Mouse (Mus musculus) embryonic facial prominence, embryonic 11.5 days (tissue): ENCODE data around the gene Ets2. TPM values are rescaled to one million over a fixed set of nuclear protein-coding genes. Genes with fewer than 3 reads are reported as not detected.
"Not testable (repeated sequence)": the region's sequence is repeated elsewhere in the genome, so short reads cannot be mapped to it uniquely, and the experiment has no call there.

Experiments
- ATAC-seq: fragments of 200-750 bp; cut with Nextera tagmentation; replicated peaks from 2 replicates; pipeline ENCODE4 v1.8.0; 2017; ENCODE audit warnings: low read depth; ENCODE audit not compliant: insufficient number of reproducible peaks, low FRiP score, low TSS enrichment
- DNase-seq: peaks from one replicate; pipeline ENCODE4 v3.0.0-alpha.2; 2015; ENCODE audit warnings: low spot score
- H3K27ac ChIP-seq: fragments of 300-500 bp; sonication (generic); replicated peaks from 2 replicates; pipeline ENCODE4 v1.5.1; 2014; ENCODE audit warnings: mild to moderate bottlenecking, low read depth, low read length, control low read depth
- H3K27me3 ChIP-seq: fragments of 300-500 bp; sonication (generic); 2 replicates; pipeline ENCODE4 v1.6.1; 2014; ENCODE audit warnings: mild to moderate bottlenecking, low read length, moderate library complexity, mixed read lengths; ENCODE audit not compliant: control insufficient read depth, insufficient read depth
- H3K36me3 ChIP-seq: fragments of 300-500 bp; sonication (generic); replicated peaks from 2 replicates; pipeline ENCODE4 v1.6.1; 2014; ENCODE audit warnings: low read depth, mild to moderate bottlenecking, low read length, moderate library complexity, mixed read lengths; ENCODE audit not compliant: control insufficient read depth, insufficient read depth
- H3K4me1 ChIP-seq: fragments of 300-500 bp; sonication (generic); 2 replicates; pipeline ENCODE4 v1.6.1; 2014; ENCODE audit warnings: low read length, mixed read lengths; ENCODE audit not compliant: control insufficient read depth, insufficient read depth
- H3K4me2 ChIP-seq: fragments of 300-500 bp; sonication (generic); 2 replicates; pipeline ENCODE4 v1.6.1; 2014; ENCODE audit warnings: low read depth, mild to moderate bottlenecking, control low read depth, low read length, moderate library complexity
- H3K4me3 ChIP-seq: fragments of 300-500 bp; sonication (generic); 2 replicates; pipeline ENCODE4 v1.5.1; 2014; ENCODE audit warnings: low read depth, low read length, control low read depth
- H3K9ac ChIP-seq: fragments of 300-500 bp; sonication (generic); replicated peaks from 2 replicates; pipeline ENCODE4 v1.6.1; 2014; ENCODE audit warnings: mild to moderate bottlenecking, control low read depth, low read length
- H3K9me3 ChIP-seq: fragments of 300-500 bp; sonication (generic); replicated peaks from 2 replicates; pipeline ENCODE4 v1.6.1; 2016; ENCODE audit warnings: mild to moderate bottlenecking, low read length, inconsistent platforms, mixed read lengths; ENCODE audit not compliant: control insufficient read depth
- WGBS: fragments of 180-500 bp; shearing (Covaris S2); extraction: QIAGEN DNeasy Blood & Tissue Kit; methylation state at CpG from one replicate; pipeline ENCODE4 v1.1.7; 2014; 5-methylcytosine and 5-hydroxymethylcytosine counted together
- polyA plus RNA-seq: library from polyadenylated mRNA; unstranded; fragments of >200 nt; fragmentation: Nextera tagmentation; extraction: Ambion mirVana; gene quantifications from 2 replicates; pipeline ENCODE4 v1.2.1, GENCODE M21; 2014

The Ets2 gene
- polyA plus RNA-seq, 1 experiment from 2014 or later = 35.4 TPM

DNA sequence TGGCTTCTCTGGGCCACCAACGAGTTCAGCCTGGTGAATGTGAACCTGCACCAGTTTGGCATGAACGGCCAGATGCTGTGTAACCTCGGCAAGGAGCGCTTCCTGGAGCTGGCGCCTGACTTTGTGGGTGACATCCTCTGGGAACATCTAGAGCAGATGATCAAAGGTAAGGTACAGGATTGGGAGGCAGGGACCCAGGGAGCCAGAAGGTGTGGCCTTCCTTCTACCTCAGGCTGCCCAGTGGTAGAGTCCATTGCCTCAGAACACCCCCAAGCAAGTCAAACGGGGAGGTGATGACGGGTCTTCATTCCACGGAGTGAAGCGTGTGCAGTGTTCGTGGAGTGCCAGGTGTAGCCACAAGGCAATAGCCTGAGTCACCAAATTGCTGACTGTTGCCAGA, 10.2 kb downstream of the Ets2 start:
- H3K27ac ChIP-seq = no peak overlapping the region
- no peak overlapping the region for H3K4me3 ChIP-seq
- no peak for ATAC-seq
- no peak overlapping the region for H3K9ac ChIP-seq
- H3K9me3 ChIP-seq = no peaks in the 10 kb centered on the region
- H3K4me1 ChIP-seq = no peaks in the 10 kb centered on the region
- WGBS = 93% methylated on average over 10 of the region's 10 CpGs
- no peaks in the 10 kb centered on the region for H3K27me3 ChIP-seq
- DNase-seq = no peak
- no peak overlapping the region for H3K4me2 ChIP-seq
- peaks cover 23% of the 10 kb centered on the region for H3K36me3 ChIP-seq

DNA sequence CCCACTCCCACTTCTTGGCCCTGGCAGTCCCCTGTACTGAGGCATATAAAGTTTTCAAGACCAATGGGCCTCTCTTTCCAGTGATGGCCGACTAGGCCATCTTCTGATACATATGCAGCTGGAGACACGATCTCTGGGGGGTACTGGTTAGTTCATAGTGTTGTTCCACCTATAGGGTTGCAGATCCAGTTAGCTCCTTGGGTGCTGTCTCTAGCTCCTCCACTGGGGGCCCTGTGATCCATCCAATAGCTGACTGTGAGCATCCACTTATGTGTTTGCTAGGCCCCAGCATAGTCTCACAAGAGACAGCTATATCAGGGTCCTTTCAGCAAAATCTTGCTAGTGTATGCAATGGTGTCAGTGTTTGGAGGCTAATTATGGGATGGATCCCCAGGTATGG, 11.2 kb downstream of the Ets2 start:
- H3K27me3 ChIP-seq, H3K4me3 ChIP-seq, H3K9me3 ChIP-seq, H3K27ac ChIP-seq, H3K4me1 ChIP-seq, H3K4me2 ChIP-seq, H3K9ac ChIP-seq, DNase-seq, ATAC-seq: not testable (repeated sequence)
- H3K36me3 ChIP-seq = peaks cover 25% of the 10 kb centered on the region
- 86% methylated on average over 2 of the region's 2 CpGs for WGBS

DNA sequence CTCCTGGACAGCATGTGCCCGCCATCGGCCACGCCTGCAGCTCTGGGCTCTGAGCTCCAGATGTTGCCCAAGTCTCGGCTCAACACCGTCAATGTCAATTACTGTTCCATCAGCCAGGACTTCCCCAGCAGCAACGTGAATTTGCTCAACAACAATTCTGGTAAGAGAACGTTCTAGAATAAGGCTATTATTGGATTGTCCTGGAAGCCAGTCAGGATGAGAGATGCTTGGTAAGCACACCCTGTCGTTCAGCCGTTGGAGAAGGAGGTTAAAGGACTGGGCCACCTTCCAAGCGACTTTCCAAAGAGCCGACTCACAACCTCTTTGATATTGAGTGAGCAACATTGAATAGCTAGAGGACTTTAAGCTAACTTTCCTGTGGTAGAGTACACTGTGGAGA, 13.2 kb downstream of the Ets2 start:
- Histone ChIP-seq H3K27me3 (no peaks in the 10 kb centered on the region), H3K36me3 (peaks cover 33% of the 10 kb centered on the region), H3K4me1 (no peaks in the 10 kb centered on the region), H3K4me3 (no peak overlapping the region), H3K9me3 (no peaks in the 10 kb centered on the region), H3K27ac (no peak overlapping the region), H3K9ac (no peak overlapping the region), H3K4me2 (no peak overlapping the region)
- DNase-seq (no peak), ATAC-seq (no peak)
- WGBS = 92% methylated on average over 11 of the region's 11 CpGs

DNA sequence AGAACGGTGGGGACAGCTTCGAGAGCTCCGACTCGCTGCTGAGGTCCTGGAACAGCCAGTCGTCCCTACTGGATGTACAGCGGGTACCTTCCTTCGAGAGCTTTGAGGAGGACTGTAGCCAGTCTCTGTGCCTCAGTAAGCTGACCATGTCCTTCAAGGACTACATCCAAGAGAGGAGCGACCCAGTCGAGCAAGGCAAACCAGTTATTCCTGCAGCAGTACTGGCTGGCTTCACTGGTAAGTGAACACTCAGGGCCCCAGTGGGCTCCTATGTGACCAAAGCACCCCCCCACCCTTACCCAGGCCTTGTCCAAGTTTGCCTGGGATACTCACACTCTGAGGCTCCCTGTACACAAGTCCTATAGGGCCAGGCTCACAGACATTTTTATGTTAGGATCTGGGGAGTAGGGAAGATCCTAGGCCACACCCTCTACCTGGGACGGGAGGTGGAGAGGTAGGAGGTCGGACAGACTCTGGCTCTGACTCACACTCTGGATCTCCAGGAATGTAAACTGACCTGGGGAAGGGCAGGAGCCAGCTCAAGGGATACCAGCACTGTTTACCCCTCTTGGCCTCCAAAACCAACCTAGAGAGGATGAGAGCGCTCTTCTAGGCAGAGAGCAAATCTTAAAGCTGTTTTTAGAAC, 14.3 kb downstream of the Ets2 start:
- 92% methylated on average over 12 of the region's 12 CpGs for WGBS
- Histone ChIP-seq H3K36me3 (peaks cover 33% of the 10 kb centered on the region), H3K4me2 (no peak overlapping the region), H3K27me3 (no peaks in the 10 kb centered on the region), H3K4me3 (no peak overlapping the region), H3K4me1 (no peaks in the 10 kb centered on the region), H3K27ac (no peak overlapping the region), H3K9ac (no peak overlapping the region), H3K9me3 (no peaks in the 10 kb centered on the region)
- no peak for ATAC-seq
- DNase-seq = no peak

DNA sequence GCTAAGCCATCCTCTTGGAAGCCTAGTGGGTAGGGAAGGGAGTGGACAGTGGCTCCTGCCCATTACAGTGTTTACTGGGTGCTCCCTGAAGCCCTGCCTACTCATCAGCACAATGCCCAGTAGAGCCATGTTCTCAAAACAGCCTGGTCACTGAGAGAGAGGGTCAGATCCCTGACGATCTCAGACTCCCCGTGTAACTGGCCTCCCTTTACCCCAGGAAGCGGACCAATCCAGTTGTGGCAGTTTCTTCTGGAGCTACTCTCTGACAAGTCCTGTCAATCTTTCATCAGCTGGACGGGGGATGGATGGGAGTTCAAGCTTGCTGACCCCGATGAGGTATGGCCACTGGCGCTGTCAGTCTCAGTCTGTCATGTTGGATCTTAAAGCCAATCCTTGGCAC, 15.8 kb downstream of the Ets2 start:
- no peak for ATAC-seq
- Histone ChIP-seq H3K9ac (no peak overlapping the region), H3K4me1 (no peaks in the 10 kb centered on the region), H3K9me3 (no peaks in the 10 kb centered on the region), H3K4me3 (no peak overlapping the region), H3K36me3 (peaks cover 33% of the 10 kb centered on the region), H3K4me2 (no peak overlapping the region), H3K27me3 (no peaks in the 10 kb centered on the region), H3K27ac (no peak overlapping the region)
- WGBS = 91% methylated on average over 6 of the region's 6 CpGs
- DNase-seq = no peak

DNA sequence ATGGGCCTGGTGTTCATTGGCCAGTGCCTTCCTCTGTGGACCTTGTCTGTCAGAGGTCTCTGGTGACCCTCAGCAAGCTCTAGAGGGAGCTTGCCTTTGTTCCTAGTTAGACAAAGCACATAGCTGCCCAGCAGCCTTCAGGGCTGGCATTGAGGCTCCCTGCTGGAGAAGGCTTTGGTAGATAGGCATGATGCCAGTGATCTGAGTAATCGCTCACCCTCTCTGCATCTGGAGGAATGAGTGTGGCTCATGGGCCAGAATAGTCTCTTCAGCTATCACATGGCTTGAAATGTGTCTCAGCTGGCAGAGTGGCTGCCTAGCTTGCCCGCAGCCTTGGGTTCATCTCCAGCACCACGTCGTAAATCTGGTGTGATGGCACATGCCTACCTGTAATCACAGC, 16.2 kb downstream of the Ets2 start:
- H3K27me3 ChIP-seq = no peaks in the 10 kb centered on the region
- no peak overlapping the region for H3K4me3 ChIP-seq
- ATAC-seq (no peak), DNase-seq (no peak)
- H3K36me3 ChIP-seq = peaks cover 33% of the 10 kb centered on the region
- no peak overlapping the region for H3K27ac ChIP-seq
- no peaks in the 10 kb centered on the region for H3K9me3 ChIP-seq
- H3K4me2 ChIP-seq = no peak overlapping the region
- WGBS = 90% methylated on average over 4 of the region's 4 CpGs
- no peak overlapping the region for H3K9ac ChIP-seq
- H3K4me1 ChIP-seq = no peaks in the 10 kb centered on the region

DNA sequence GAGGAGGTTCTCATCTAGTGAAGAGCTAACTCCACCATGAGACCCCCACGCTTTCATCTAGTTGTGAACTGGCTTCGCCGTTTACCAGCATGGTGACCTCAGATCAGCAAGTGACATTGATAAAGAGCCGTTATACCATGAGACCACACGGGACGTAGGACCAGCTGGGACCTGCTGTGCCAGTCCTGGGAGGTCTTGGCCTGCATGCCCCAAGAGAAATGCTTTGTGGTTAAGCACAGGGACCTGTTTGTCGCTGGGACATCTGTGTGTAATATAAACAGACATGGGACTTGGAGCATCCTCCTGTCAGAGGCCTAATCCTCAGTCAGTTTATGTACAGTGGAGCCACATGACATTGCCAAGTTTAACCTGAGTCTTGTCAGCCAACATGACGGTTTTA, 18.7 kb downstream of the Ets2 start:
- Histone ChIP-seq H3K9me3 (no peaks in the 10 kb centered on the region), H3K4me3 (no peak overlapping the region), H3K9ac (no peak overlapping the region), H3K4me1 (no peaks in the 10 kb centered on the region), H3K36me3 (peaks cover 22% of the 10 kb centered on the region), H3K4me2 (no peak overlapping the region), H3K27me3 (no peaks in the 10 kb centered on the region), H3K27ac (no peak overlapping the region)
- WGBS = 95% methylated on average over 8 of the region's 8 CpGs
- DNase-seq (no peak), ATAC-seq (no peak)

DNA sequence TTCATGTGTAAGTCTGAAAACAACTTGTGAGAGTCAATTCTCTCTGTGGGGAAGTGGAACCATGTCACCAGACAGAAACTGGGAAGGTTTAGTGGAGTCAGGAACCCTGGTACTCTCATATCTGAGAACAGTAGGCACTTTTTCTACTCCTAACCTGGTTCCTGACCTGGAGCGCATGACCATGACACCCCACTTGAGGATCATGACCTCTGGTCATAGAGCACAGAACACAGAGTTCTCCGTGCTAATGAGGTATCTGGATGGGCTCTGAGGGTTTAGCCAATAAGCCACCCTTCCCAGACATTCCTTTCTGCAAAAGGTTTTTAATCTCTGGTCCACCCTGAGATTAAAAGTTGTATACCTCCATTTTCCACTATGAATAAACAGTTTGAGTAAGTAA, 22.4 kb downstream of the Ets2 start:
- peaks cover 5% of the 10 kb centered on the region for H3K36me3 ChIP-seq
- no peak overlapping the region for H3K27ac ChIP-seq
- DNase-seq = no peak
- no peak overlapping the region for H3K4me2 ChIP-seq
- no peak overlapping the region for H3K4me3 ChIP-seq
- ATAC-seq = no peak
- no peaks in the 10 kb centered on the region for H3K9me3 ChIP-seq
- H3K4me1 ChIP-seq = no peaks in the 10 kb centered on the region
- no peaks in the 10 kb centered on the region for H3K27me3 ChIP-seq
- WGBS = 72% methylated on average over 2 of the region's 2 CpGs
- no peak overlapping the region for H3K9ac ChIP-seq
